Mouse (Mus musculus) neural tube, postnatal 0 days (tissue): ENCODE measurements around the gene Cep57l1. TPM values are rescaled to one million over a fixed set of nuclear protein-coding genes. Genes with fewer than 3 reads are reported as not detected.

Experiments
- microRNA-seq: library from miRNA; unstranded; fragments of <30 nt; microRNA quantifications from one replicate; pipeline ENCODE4, GENCODE M21; 2016
- polyA plus RNA-seq: library from polyadenylated mRNA; unstranded; fragments of >200 nt; fragmentation: Nextera tagmentation; extraction: Ambion mirVana; gene quantifications from 2 replicates; pipeline ENCODE4 v1.2.1, GENCODE M21; 2015

Cep57l1 gene
- polyA plus RNA-seq = 10.0 and 12.2 TPM in 2 replicates

GRCm38 (mm10) chr10:41809771-41810563 lies at the start of gene Cep57l1, which contains the start of gene Sesn1:
TSS of gene Cep57l1 (minus strand) at chr10:41809871.
TSS of gene Sesn1 (plus strand) at chr10:41809935.

DNA sequence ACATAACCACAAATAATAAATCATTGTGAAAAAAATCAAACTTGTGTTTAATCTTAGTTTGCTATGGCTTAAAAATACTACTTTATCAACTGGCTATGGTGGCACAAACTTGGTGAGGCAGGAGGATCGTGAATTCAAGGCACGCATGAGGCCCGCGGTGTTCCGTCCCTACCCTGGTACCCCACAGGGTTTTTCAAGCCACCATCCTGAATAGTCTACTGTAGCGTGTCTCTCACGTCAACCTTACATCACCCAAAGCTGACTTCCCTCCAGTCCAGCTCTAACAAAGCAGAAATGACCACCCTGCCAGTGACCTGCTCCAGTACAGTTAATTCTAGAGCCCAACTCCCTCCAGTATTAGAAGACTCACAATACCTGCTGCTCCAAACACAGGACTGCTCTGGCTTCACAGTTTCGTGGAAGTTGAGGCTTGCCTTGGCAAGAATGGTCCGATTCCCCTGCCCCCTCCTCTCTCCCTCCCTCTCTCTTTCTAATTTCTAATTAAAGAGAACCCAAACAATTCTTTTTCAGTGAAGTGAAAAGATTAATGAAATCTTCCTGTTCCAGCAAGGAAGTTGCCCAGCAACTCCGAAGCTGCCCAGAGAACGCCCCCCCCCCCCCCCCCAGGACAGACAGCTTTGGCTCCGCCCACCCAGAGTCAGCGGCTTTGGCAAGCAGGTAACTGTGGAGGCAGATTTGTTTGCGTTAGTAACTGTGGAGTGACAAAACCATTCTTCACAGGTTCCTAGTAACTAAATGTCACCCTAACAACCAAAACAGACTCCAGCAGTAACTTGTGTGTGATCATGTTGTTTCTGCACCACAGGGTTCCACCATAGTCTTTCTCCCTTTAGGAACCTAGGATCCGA lies 93.4 kb downstream of the Cep57l1 start, which contains the start of gene Ccdc162:
TSS of gene Ccdc162 (minus strand) at position 606 of the 869 bp plus-strand sequence.

Small RNA genes within 50 kb of the gene (microRNA-seq; reads per million reads assigned to microRNA genes)
- not detected for gene Mir3473b

Other genes with a start within 250 kb of the Cep57l1 start
- gene Ccdc162, start 93.2 kb downstream of the Cep57l1 start, polyA plus RNA-seq = 1.5 and 2.1 TPM in 2 replicates
- 33.2 and 34.4 TPM in 2 replicates for gene Sesn1, start 64 bp upstream of the Cep57l1 start, polyA plus RNA-seq
- 11.2 and 12.3 TPM in 2 replicates for gene Armc2, start 208.6 kb upstream of the Cep57l1 start, polyA plus RNA-seq